Mouse (Mus musculus) retina, postnatal 7 days (tissue): ENCODE results near the gene Etl4.

Experiments used
- DNase-seq: peaks from one replicate; pipeline ENCODE4 v3.0.0-alpha.2; 2012; ENCODE audit warnings: low read depth, low spot score

The Etl4 gene

DNA sequence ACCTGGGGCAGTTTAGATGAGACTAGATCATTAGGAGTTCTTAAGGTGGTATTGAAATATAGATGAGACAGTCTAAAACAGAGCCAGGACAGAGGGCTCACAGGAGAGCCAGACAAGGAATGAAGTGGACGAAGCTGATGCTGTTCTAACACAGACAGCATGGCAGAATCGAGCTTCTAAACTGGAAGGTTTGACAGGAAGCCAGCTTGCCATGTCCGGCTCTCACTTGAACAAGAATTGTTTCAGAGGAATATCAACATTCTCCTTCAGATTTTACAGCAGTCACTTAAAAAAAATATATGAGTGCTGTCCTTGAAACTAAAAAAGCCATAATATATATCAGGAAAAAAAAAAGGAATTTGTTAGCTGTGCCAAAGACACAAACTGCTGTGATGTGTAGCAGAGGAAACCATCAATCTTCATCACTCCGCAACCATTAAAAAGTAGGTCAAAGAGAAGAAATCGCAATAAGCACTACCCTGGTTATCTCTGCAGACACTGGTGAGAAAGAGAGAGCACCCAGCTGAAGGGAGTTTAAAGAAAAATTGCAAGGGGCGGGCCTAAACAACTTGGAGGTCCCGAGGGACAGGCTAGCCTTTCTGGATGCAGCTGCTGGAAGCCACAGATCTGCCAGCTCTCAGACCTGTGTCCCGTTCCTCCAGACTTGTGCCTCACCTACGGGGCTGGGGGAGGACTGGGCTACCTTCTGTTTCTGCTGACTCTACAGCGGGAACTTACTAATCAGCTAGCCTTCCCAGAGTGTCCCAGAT, 534.3 kb downstream of the Etl4 start:
- no peak for DNase-seq

- no peak for DNase-seq
Observed at GRCm38 (mm10) chr2:20445156-20446155, 535.9 kb downstream of the Etl4 start.

GRCm38 (mm10) chr2:20446180-20446579, 536.6 kb downstream of the Etl4 start:
- no peak for DNase-seq

DNA sequence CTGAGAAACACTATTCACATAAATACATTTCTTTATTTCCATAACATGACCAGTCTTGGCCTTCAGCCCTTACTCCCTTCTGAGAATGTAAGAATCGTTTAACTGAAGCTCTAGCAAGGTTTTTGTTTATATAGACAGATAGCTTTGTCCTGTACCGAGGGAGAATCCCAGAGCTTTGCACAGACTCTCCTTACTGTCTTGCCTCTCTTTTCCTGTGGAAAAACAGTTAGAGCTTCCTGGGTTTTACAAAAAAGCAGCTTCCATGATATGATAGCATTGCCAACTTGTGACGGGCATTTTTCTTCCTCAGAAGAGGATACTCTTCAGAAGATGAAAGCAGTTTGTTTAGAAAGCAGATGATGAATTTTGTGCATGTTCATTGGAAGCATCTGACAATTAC, 541.4 kb downstream of the Etl4 start:
- no peak for DNase-seq

- no peak for DNase-seq
Observed at GRCm38 (mm10) chr2:20453506-20454206, 544.1 kb downstream of the Etl4 start.

DNA sequence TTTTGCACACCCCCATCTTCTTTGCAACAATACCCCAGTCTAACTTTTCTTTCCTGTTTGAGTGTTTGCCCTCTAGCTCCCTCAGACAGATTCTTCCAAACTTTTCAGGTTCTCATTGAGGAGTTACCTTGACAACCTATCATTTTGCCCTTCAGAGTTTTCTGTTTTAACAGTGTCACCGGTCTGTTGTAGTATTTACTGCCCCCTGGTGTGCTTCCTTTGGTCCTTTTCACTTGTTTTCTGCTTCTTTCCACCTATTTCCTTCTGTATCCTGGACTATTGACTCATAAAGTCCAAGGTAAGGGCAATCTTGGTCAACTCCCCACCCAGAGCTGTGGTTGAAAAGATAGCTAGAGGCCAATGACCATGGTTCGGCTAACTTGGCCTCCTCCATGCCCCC, 569.6 kb downstream of the Etl4 start:
- DNase-seq: no peak

GRCm38 (mm10) chr2:20486137-20486788, 576.7 kb downstream of the Etl4 start:
- DNase-seq: no peak

DNA sequence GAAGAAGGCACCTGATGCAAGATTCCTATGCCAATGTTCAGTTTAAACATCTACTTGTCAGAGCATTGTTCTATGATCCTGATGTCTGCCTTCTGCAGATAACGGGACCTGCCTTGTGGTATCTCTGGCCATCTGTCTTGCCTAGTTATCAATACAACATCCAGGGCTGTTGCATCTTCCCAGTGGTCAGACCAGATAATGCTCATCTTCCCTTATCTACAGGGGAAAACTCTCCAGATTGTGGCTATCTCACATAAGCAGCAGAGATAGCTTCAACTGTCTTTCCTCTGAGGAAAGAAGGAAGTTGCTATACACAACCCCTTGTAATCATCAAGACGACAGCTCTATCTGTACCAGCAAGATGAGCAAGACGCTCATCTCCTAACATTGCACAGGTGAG, 579.5 kb downstream of the Etl4 start:
- no peak for DNase-seq

- DNase-seq: no peak
Observed at GRCm38 (mm10) chr2:20492125-20492524, 582.5 kb downstream of the Etl4 start.

GRCm38 (mm10) chr2:20493806-20494205, 584.2 kb downstream of the Etl4 start:
- DNase-seq: no peak

- DNase-seq: peak; percentile 34
Observed at GRCm38 (mm10) chr2:20494666-20495065, 585.1 kb downstream of the Etl4 start.

GRCm38 (mm10) chr2:20496219-20496800, 586.7 kb downstream of the Etl4 start:
- no peak for DNase-seq

GRCm38 (mm10) chr2:20507832-20508723, 598.5 kb downstream of the Etl4 start:
- DNase-seq: no peak

GRCm38 (mm10) chr2:20508724-20509052, 599.1 kb downstream of the Etl4 start:
- DNase-seq: no peak

GRCm38 (mm10) chr2:20510061-20510460, 600.5 kb downstream of the Etl4 start:
- DNase-seq: no peak

GRCm38 (mm10) chr2:20516270-20516865, 606.8 kb downstream of the Etl4 start:
- no peak for DNase-seq

- no peak for DNase-seq
Observed at GRCm38 (mm10) chr2:20517853-20518252, 608.3 kb downstream of the Etl4 start.

GRCm38 (mm10) chr2:20518506-20518905, 608.9 kb downstream of the Etl4 start:
- DNase-seq: no peak

GRCm38 (mm10) chr2:20519447-20520098, 610.0 kb downstream of the Etl4 start:
- DNase-seq: no peak
